Mouse (Mus musculus): ENCODE measurements around the gene Fam173b.

- TF ChIP-seq CTCF (IDR thresholded peaks at IDR 0.05; ENCODE audit: borderline replicate concordance, insufficient read depth, low read length) (no peak), POLR2A (IDR thresholded peaks at IDR 0.05; ENCODE audit: low read depth, low read length) (no peak)
These were observed 18.2 kb upstream of the Fam173b start for GRCm38 (mm10) chr15:31583304-31584085.
